Mouse (Mus musculus) brain, embryonic 14.5 days (tissue): ENCODE measurements around the gene Gpr62.

Experiments used
- CTCF ChIP-seq: fragments of 200-500 bp; IDR thresholded peaks from 2 replicates; pipeline ENCODE4 v1.5.1; 2012; ENCODE audit warnings: inconsistent platforms, mild to moderate bottlenecking, moderate library complexity, borderline replicate concordance; ENCODE audit not compliant: insufficient read depth, insufficient read length; ENCODE audit errors: extremely low read depth
- POLR2A ChIP-seq: fragments of 200-500 bp; IDR thresholded peaks from 2 replicates; pipeline ENCODE4 v1.6.1; 2012; ENCODE audit warnings: mild to moderate bottlenecking, inconsistent platforms, borderline replicate concordance; ENCODE audit not compliant: poor library complexity, insufficient read depth, insufficient read length, severe bottlenecking; ENCODE audit errors: extremely low read depth

DNA sequence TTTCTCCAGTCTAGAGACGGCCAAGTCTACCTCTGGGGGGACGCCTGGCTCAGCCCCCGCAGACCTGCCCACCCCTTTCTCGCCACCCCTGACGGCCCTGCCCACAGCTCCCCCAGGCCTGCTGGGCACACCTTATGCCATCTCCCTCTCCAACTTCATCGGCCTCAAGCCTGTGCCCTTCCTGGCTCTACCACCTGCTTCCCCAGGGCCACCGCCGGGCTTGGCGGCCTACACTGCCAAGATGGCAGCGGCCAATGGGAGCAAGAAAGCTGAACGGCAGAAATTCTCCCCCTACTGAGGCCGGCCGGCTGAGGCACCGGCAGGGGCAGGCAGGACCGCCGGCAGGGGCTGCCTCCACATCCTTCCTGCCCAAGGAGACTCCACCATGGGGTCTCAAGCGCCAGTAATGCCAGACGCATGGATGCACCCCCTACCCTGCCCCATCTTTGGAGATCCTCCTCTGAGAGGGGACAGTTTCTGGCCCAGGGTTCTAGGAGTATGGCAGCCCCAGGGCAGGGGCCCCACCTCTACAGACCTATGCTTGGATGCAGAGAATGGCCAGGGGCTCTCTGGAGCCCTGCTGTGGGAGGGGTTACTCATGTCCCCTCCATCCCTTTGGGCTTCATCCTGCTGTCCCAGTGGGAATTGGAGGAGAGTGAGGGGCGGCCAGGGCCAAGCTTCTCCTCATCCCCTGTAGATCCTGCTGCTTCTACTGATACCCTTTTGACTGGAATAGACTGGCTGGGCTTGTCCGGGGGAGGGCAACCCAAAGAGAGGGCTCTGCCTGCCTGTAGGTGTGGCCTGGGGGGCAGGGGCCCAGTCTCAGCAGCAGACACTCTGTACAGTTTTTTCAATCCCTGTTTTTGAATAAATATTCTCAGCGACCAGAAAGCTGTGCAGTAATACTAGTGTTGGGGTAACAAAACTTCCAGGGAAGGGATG lies 2.3 kb downstream of the Gpr62 start:
- no peak for TF ChIP-seq CTCF
- TF ChIP-seq POLR2A: no peak
